Mouse (Mus musculus): ENCODE results near the gene Gm6408. TPM values are rescaled to one million over a fixed set of nuclear protein-coding genes. Genes with fewer than 3 reads are reported as not detected.
"Not testable (repeated sequence)": the region's sequence is repeated elsewhere in the genome, so short reads cannot be mapped to it uniquely, and the experiment has no call there.

Gm6408 gene
- polyA plus RNA-seq (2014; fragmentation: Nextera tagmentation; extraction: Ambion mirVana) = not detected in 2 replicates

DNA sequence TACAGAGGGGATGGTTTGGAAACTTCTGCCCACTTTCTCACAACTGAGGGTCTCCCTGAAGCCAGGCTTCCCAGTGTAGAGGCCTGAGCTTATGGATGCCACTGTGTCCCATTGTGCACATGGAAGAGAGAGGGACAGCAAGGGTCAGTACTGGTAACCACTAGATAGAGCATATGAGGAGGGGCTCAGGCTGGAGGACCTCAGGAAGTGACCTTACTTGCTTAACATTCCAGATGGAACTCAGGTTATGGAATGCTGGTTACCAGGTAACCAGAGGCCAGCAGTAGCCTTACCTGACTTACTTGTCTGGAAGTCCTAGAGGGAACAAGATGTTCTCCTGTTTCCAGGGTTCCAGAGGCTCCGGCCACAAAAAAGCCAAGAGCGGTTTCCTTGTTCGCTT lies at the start of gene Gm6408:
TSS of gene Gm6408 (plus strand) at position 301 of the 400 bp plus-strand sequence.
- DNase-seq (ENCODE audit: low spot score); H3K27me3 ChIP-seq (ENCODE audit: control insufficient read depth, insufficient read depth, low read length); H3K36me3 ChIP-seq (ENCODE audit: control insufficient read depth, insufficient read depth, low read length); H3K27ac ChIP-seq (ENCODE audit: low read depth, low read length); ATAC-seq (ENCODE audit: insufficient read depth, low FRiP score, low TSS enrichment); H3K4me3 ChIP-seq (ENCODE audit: low read depth, low read length); H3K4me1 ChIP-seq (ENCODE audit: control insufficient read depth, insufficient read depth, low read length); H3K9ac ChIP-seq (ENCODE audit: low read length); H3K4me2 ChIP-seq (ENCODE audit: low read depth); H3K9me3 ChIP-seq (ENCODE audit: control insufficient read depth, low read length): not testable (repeated sequence)
- WGBS = 86% methylated on average over 1 of the region's 3 CpGs

DNA sequence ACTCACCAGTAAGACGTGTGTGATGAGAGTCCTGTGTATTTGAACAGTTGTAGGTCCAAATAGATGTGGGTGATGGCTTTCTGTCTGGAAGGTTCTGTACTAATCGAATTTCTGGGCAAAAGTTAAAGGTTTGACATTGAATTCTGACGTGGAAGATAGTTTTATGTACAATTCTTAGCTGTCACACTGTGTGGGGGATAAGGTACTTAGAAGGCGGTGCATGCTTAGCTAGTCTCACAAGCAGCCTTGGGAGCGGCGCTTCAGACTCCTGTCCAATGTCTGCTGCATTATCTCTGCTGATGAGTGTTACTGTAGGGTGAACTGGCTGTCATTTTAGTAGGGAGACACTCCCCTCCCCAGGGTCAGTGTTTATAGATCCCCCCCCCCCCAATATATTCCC lies 49.3 kb upstream of the Gm6408 start:
- no peak overlapping the region for H3K27ac ChIP-seq (ENCODE audit: low read depth, low read length)
- peaks cover 3% of the 10 kb centered on the region for H3K36me3 ChIP-seq (ENCODE audit: control insufficient read depth, insufficient read depth, low read length)
- H3K9me3 ChIP-seq (ENCODE audit: control insufficient read depth, low read length) = no peaks in the 10 kb centered on the region
- no peaks in the 10 kb centered on the region for H3K27me3 ChIP-seq (ENCODE audit: control insufficient read depth, insufficient read depth, low read length)
- H3K4me2 ChIP-seq (ENCODE audit: low read depth) = no peak overlapping the region
- H3K4me1 ChIP-seq (ENCODE audit: control insufficient read depth, insufficient read depth, low read length) = no peaks in the 10 kb centered on the region
- no peak for DNase-seq (ENCODE audit: low spot score)
- no peak overlapping the region for H3K4me3 ChIP-seq (ENCODE audit: low read depth, low read length)
- no peak for ATAC-seq (ENCODE audit: insufficient read depth, low FRiP score, low TSS enrichment)
- 85% methylated on average over 6 of the region's 6 CpGs for WGBS
- H3K9ac ChIP-seq (ENCODE audit: low read length) = no peak overlapping the region

DNA sequence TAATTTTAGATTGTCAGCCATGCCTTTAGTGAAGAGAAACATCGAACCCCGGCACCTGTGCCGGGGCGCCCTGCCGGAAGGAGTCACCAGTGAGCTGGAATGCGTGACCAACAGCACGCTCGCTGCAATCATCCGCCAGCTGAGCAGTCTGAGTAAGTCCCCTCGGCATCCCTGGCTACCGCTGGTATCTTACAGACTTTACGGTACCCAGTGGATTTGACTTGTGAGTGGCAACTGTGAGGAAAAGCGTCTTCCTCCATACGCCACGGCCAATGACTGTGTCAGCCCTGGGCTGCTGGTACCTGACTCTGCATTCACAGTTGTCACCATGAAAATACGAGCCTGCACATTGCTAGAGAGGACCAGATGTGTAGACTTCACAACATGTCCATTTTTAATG lies 46.4 kb upstream of the Gm6408 start:
- H3K9me3 ChIP-seq (ENCODE audit: control insufficient read depth, low read length) = no peaks in the 10 kb centered on the region
- no peak overlapping the region for H3K4me3 ChIP-seq (ENCODE audit: low read depth, low read length)
- ATAC-seq (ENCODE audit: insufficient read depth, low FRiP score, low TSS enrichment) = no peak
- 93% methylated on average over 16 of the region's 16 CpGs for WGBS
- H3K27ac ChIP-seq (ENCODE audit: low read depth, low read length) = no peak overlapping the region
- H3K4me1 ChIP-seq (ENCODE audit: control insufficient read depth, insufficient read depth, low read length) = no peaks in the 10 kb centered on the region
- no peak overlapping the region for H3K4me2 ChIP-seq (ENCODE audit: low read depth)
- H3K36me3 ChIP-seq (ENCODE audit: control insufficient read depth, insufficient read depth, low read length) = peaks cover 3% of the 10 kb centered on the region; the same call in 1 of the 2 replicates
- H3K9ac ChIP-seq (ENCODE audit: low read length) = no peak overlapping the region
- H3K27me3 ChIP-seq (ENCODE audit: control insufficient read depth, insufficient read depth, low read length) = no peaks in the 10 kb centered on the region
- no peak for DNase-seq (ENCODE audit: low spot score)

DNA sequence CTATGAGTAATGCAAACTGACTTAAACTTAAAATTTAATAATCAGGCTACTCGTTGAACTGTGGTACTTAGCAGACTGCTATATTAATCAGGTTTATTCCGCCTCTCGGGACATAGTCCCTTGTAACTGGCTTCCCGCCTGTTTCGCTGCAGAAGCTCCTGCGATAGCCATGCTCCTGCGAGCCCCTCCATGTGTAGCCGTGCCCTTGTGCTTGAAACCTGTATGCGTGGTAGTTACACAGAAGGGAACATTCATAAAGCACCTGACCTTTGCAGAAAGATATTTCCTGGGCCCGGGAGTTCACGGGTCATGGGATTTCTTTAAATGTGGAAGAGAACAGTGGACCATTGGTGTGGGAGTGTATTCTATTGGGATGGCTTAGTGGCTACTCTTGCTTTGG lies 45.0 kb upstream of the Gm6408 start:
- no peak for ATAC-seq (ENCODE audit: insufficient read depth, low FRiP score, low TSS enrichment)
- Histone ChIP-seq H3K9me3 (ENCODE audit: control insufficient read depth, low read length) (no peaks in the 10 kb centered on the region), H3K27ac (ENCODE audit: low read depth, low read length) (no peak overlapping the region), H3K4me2 (ENCODE audit: low read depth) (no peak overlapping the region), H3K4me3 (ENCODE audit: low read depth, low read length) (no peak overlapping the region), H3K36me3 (ENCODE audit: control insufficient read depth, insufficient read depth, low read length) (peaks cover 3% of the 10 kb centered on the region; the same call in 1 of the 2 replicates), H3K27me3 (ENCODE audit: control insufficient read depth, insufficient read depth, low read length) (no peaks in the 10 kb centered on the region), H3K4me1 (ENCODE audit: control insufficient read depth, insufficient read depth, low read length) (no peaks in the 10 kb centered on the region), H3K9ac (ENCODE audit: low read length) (no peak overlapping the region)
- WGBS = 94% methylated on average over 11 of the region's 11 CpGs
- DNase-seq (ENCODE audit: low spot score) = no peak

DNA sequence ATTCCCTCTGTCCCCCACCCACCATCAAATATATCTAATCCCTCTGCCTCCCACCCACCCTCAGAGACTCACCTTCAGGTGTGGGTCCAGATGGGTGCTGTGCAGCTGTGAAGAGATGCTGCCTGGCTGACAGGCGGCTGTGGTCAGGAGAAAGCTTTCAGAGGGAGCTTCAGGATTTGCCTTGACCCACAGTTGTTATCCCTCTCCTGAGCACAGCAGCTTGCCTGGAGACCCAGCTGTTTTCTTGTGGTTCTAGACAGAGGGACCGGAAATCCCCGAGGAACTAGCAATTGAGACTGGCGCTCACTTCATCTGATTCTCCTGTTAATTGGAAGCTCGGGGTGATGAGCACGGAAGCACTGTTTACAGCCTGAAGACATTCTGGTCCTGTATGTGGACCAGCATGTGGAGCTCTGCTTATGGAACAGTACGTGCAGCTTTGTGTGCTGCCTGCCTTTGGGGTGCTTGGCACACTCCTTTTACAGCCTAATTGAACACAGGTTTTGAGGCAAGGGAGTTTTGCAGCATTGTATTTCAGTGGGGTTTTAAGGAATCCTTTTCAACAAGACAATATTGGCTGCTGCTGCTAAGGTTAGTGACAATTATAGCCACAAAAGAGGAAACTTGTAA lies 42.5 kb upstream of the Gm6408 start:
- H3K27ac ChIP-seq (ENCODE audit: low read depth, low read length) = no peak overlapping the region
- DNase-seq (ENCODE audit: low spot score) (no peak), ATAC-seq (ENCODE audit: insufficient read depth, low FRiP score, low TSS enrichment) (no peak)
- H3K4me1 ChIP-seq (ENCODE audit: control insufficient read depth, insufficient read depth, low read length) = no peaks in the 10 kb centered on the region
- H3K36me3 ChIP-seq (ENCODE audit: control insufficient read depth, insufficient read depth, low read length) = peaks cover 3% of the 10 kb centered on the region; the same call in 1 of the 2 replicates
- H3K27me3 ChIP-seq (ENCODE audit: control insufficient read depth, insufficient read depth, low read length) = no peaks in the 10 kb centered on the region
- H3K4me2 ChIP-seq (ENCODE audit: low read depth) = no peak overlapping the region
- no peaks in the 10 kb centered on the region for H3K9me3 ChIP-seq (ENCODE audit: control insufficient read depth, low read length)
- 88% methylated on average over 7 of the region's 7 CpGs for WGBS
- no peak overlapping the region for H3K9ac ChIP-seq (ENCODE audit: low read length)
- no peak overlapping the region for H3K4me3 ChIP-seq (ENCODE audit: low read depth, low read length)

DNA sequence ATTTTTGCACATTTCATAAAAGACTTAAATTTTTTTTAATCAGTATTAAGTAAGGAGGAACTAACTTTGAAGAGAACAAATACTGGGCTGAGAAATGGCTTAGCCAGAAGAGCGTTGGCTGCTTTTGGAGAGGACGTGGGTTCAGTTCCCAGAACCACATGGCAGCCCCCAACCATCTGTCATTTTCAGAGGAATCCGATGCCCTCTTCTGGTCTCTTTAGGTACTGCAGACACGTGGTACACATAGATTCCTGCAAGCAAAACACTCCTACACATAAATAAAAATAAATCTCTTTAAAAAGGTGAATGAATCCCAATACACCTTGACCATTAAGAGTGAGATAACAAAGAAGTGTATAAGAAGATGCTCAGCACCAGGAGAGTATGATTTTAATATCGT lies 41.5 kb upstream of the Gm6408 start:
- no peak overlapping the region for H3K4me2 ChIP-seq (ENCODE audit: low read depth)
- H3K4me3 ChIP-seq (ENCODE audit: low read depth, low read length) = no peak overlapping the region
- H3K9ac ChIP-seq (ENCODE audit: low read length) = no peak overlapping the region
- no peaks in the 10 kb centered on the region for H3K9me3 ChIP-seq (ENCODE audit: control insufficient read depth, low read length)
- 88% methylated on average over 5 of the region's 5 CpGs for WGBS
- no peaks in the 10 kb centered on the region for H3K4me1 ChIP-seq (ENCODE audit: control insufficient read depth, insufficient read depth, low read length)
- H3K36me3 ChIP-seq (ENCODE audit: control insufficient read depth, insufficient read depth, low read length) = peaks cover 3% of the 10 kb centered on the region; the same call in 1 of the 2 replicates
- no peak for DNase-seq (ENCODE audit: low spot score)
- no peak overlapping the region for H3K27ac ChIP-seq (ENCODE audit: low read depth, low read length)
- H3K27me3 ChIP-seq (ENCODE audit: control insufficient read depth, insufficient read depth, low read length) = no peaks in the 10 kb centered on the region
- no peak for ATAC-seq (ENCODE audit: insufficient read depth, low FRiP score, low TSS enrichment)

DNA sequence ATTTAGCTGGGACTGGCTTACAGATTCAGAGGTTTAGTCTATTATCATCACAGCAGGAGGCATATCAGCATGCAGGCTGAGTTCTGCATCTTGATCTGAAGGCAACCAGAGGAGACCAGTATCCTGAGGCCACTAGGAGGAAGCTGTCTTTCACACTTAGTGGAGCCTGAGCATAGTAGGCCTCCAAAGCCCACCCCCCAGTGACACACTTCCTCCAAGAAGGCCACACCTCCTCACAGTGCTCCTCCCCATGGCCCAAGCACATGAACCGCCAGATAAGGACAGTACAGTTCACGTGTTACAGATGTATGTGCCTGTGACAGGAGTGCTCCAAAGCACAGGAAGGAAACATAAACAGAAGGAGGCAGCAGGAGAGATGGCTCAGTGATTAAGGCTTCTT lies 39.0 kb upstream of the Gm6408 start:
- DNase-seq (ENCODE audit: low spot score) (no peak), ATAC-seq (ENCODE audit: insufficient read depth, low FRiP score, low TSS enrichment) (no peak)
- Histone ChIP-seq H3K27me3 (ENCODE audit: control insufficient read depth, insufficient read depth, low read length) (no peaks in the 10 kb centered on the region), H3K27ac (ENCODE audit: low read depth, low read length) (no peak overlapping the region), H3K4me3 (ENCODE audit: low read depth, low read length) (no peak overlapping the region), H3K9me3 (ENCODE audit: control insufficient read depth, low read length) (no peaks in the 10 kb centered on the region), H3K4me2 (ENCODE audit: low read depth) (no peak overlapping the region), H3K36me3 (ENCODE audit: control insufficient read depth, insufficient read depth, low read length) (no peaks in the 10 kb centered on the region), H3K9ac (ENCODE audit: low read length) (no peak overlapping the region), H3K4me1 (ENCODE audit: control insufficient read depth, insufficient read depth, low read length) (no peaks in the 10 kb centered on the region)
- WGBS = 84% methylated on average over 2 of the region's 2 CpGs

DNA sequence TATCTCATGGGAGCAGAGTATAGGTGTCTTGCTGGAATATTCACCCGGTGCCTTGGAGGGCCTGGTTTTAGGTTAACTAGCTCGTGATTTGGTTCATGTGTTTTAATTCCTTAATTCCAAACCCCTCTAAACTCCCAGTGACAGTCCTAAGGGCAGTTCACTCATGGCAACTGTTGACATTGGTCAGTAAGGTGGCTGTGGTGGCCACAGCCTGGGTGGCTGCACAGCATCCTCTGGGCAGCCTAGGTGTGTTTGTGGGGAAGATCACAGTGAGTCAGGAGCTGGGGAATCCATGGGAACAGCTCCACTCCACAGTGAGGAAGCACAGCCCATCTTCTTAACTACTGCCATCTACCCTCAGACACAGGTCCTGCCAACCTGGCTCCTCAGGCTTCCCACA lies 35.1 kb upstream of the Gm6408 start:
- Histone ChIP-seq H3K9ac (ENCODE audit: low read length) (no peak overlapping the region), H3K9me3 (ENCODE audit: control insufficient read depth, low read length) (no peaks in the 10 kb centered on the region), H3K4me3 (ENCODE audit: low read depth, low read length) (no peak overlapping the region), H3K36me3 (ENCODE audit: control insufficient read depth, insufficient read depth, low read length) (no peaks in the 10 kb centered on the region), H3K27ac (ENCODE audit: low read depth, low read length) (no peak overlapping the region), H3K27me3 (ENCODE audit: control insufficient read depth, insufficient read depth, low read length) (no peaks in the 10 kb centered on the region), H3K4me2 (ENCODE audit: low read depth) (no peak overlapping the region), H3K4me1 (ENCODE audit: control insufficient read depth, insufficient read depth, low read length) (no peaks in the 10 kb centered on the region)
- ATAC-seq (ENCODE audit: insufficient read depth, low FRiP score, low TSS enrichment) (no peak), DNase-seq (ENCODE audit: low spot score) (no peak)
- WGBS = 94% methylated on average over 2 of the region's 2 CpGs

DNA sequence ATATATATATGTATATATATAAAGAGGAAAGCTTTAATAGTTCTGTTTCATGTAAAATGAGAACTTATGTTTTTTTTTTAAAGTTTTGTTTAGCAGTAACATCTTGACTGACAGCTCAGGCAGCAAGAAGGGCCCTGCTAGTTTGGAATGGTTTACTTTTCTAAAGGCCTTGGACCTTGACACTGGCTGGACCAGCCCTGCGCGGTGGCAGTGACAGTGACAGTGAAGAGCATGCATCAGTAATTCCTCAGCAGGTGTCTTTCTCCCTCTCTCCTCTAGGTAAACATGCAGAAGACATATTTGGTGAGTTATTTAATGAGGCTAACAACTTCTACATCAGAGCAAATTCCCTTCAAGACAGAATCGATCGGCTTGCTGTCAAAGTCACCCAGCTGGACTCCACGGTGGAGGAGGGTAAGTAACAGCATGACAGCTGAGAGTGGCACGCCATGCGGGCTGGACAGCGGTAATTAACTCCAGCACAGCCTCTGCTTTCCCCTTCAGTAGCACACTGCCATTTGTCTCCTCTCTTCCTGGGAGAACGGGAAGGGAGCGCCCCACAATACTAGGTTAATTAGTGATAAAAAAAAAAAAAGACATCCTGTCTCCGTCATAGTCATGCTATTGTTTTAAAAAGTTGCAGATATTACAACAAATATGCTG lies 30.0 kb upstream of the Gm6408 start:
- WGBS = 60% methylated on average over 11 of the region's 11 CpGs
- no peak overlapping the region for H3K9ac ChIP-seq (ENCODE audit: low read length)
- no peaks in the 10 kb centered on the region for H3K27me3 ChIP-seq (ENCODE audit: control insufficient read depth, insufficient read depth, low read length)
- H3K27ac ChIP-seq (ENCODE audit: low read depth, low read length) = no peak overlapping the region
- DNase-seq (ENCODE audit: low spot score) = no peak
- 0 out of 2 replicates have a peak, but pooled peaks cover 2% of the 10 kb centered on the region for H3K36me3 ChIP-seq (ENCODE audit: control insufficient read depth, insufficient read depth, low read length)
- H3K4me2 ChIP-seq (ENCODE audit: low read depth) = no peak overlapping the region
- H3K4me3 ChIP-seq (ENCODE audit: low read depth, low read length) = no peak overlapping the region
- no peak for ATAC-seq (ENCODE audit: insufficient read depth, low FRiP score, low TSS enrichment)
- H3K4me1 ChIP-seq (ENCODE audit: control insufficient read depth, insufficient read depth, low read length) = no peaks in the 10 kb centered on the region
- no peaks in the 10 kb centered on the region for H3K9me3 ChIP-seq (ENCODE audit: control insufficient read depth, low read length)

Measured in neural tube, embryonic 11.5 days (tissue).